Mouse (Mus musculus) thymus, adult 2 months (tissue): ENCODE measurements around the gene Gm9936.
"Not testable (repeated sequence)": the region's sequence is repeated elsewhere in the genome, so short reads cannot be mapped to it uniquely, and the experiment has no call there.

Experiments used
- CTCF ChIP-seq: fragments of 200-500 bp; IDR thresholded peaks from 2 replicates; pipeline ENCODE4 v1.5.1; 2012; ENCODE audit warnings: mild to moderate bottlenecking, control low read depth, low read length, moderate library complexity, borderline replicate concordance; ENCODE audit not compliant: control insufficient read depth, poor library complexity, insufficient read depth; ENCODE audit errors: extremely low read depth
- POLR2A ChIP-seq: fragments of 200-500 bp; IDR thresholded peaks from 2 replicates; pipeline ENCODE4 v1.6.1; 2012; ENCODE audit warnings: mild to moderate bottlenecking, low read length, control low read depth, moderate library complexity; ENCODE audit not compliant: control insufficient read depth, poor library complexity, insufficient read depth; ENCODE audit errors: extremely low read depth

DNA sequence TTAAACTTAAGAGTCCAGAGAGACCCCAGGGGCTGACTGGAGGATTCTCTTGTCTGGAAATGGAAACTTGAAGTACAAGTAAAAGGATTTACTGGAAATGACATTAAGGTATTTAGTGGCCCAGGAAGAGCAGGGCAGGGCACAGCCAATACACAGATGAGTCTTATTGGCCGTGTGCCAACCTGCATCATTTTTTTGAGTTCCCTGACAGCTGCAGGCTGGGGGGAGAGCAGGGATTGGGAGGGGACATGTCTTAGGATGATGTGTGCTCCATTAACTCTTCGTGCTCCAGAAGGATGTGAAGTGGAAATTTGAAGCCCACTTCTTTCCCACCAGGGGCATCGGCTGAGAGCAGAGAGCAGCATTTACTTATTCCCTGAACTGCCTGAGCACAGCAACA lies 16.3 kb downstream of the Gm9936 start:
- not testable (repeated sequence) for TF ChIP-seq POLR2A, CTCF
